Mouse (Mus musculus): ENCODE results near the gene Papss2. TPM values are rescaled to one million over a fixed set of nuclear protein-coding genes. Genes with fewer than 3 reads are reported as not detected.

The Papss2 gene
- 6.5 and 7.1 TPM in 2 replicates for total RNA-seq (2014; rRNA removed)
- polyA plus RNA-seq (2015; fragmentation: Nextera tagmentation; extraction: Ambion mirVana), result 2.0 and 2.7 TPM in 2 replicates

- Histone ChIP-seq H3K4me2 (ENCODE audit: low read depth, low read length) (peak within 1 kb of the TSS; percentile 82), H3K4me3 (ENCODE audit: low read length) (peak within 1 kb of the TSS; percentile 53), H3K9ac (replicated peaks; ENCODE audit: low read length) (peak within 1 kb of the TSS; percentile 47), H3K27ac (no peak within 1 kb of the TSS), H3K27me3 (ENCODE audit: insufficient read depth, low read length) (no peaks in the 10 kb centered on the region), H3K36me3 (ENCODE audit: insufficient read depth, low read length) (no peaks in the 10 kb centered on the region), H3K4me1 (ENCODE audit: insufficient read depth, low read length) (0 out of 2 replicates have a peak, but pooled peaks cover 3% of the 10 kb centered on the region), H3K9me3 (ENCODE audit: low read length) (no peaks in the 10 kb centered on the region)
- ATAC-seq (peak; percentile 86), DNase-seq (ENCODE audit: low spot score) (no peak)
- under 1% methylated on average over 53 of the region's 64 CpGs for WGBS
- no peak for TF ChIP-seq CTCF (IDR thresholded peaks at IDR 0.05; ENCODE audit: low read depth)
Measured at GRCm38 (mm10) chr19:32595506-32596286, at the start of gene Papss2. Papss2 (plus strand) TSS chr19:32595790.

GRCm38 (mm10) chr19:32547396-32547795 lies 48.2 kb upstream of the Papss2 start:
- no peak for DNase-seq (ENCODE audit: low spot score)
- no peak for ATAC-seq
- Histone ChIP-seq H3K4me2 (ENCODE audit: low read depth, low read length) (no peak overlapping the region), H3K27me3 (ENCODE audit: insufficient read depth, low read length) (no peaks in the 10 kb centered on the region), H3K9ac (replicated peaks; ENCODE audit: low read length) (no peak overlapping the region), H3K36me3 (ENCODE audit: insufficient read depth, low read length) (no peaks in the 10 kb centered on the region), H3K9me3 (ENCODE audit: low read length) (no peaks in the 10 kb centered on the region), H3K4me1 (ENCODE audit: insufficient read depth, low read length) (no peaks in the 10 kb centered on the region), H3K27ac (no peak overlapping the region), H3K4me3 (ENCODE audit: low read length) (no peak overlapping the region)
- WGBS, result 82% methylated on average over 3 of the region's 3 CpGs
- TF ChIP-seq CTCF (IDR thresholded peaks at IDR 0.05; ENCODE audit: low read depth), result no peak

- no peak for ATAC-seq
- no peaks in the 10 kb centered on the region for H3K4me1 ChIP-seq (ENCODE audit: insufficient read depth, low read length)
- DNase-seq (ENCODE audit: low spot score), result no peak
- TF ChIP-seq CTCF (IDR thresholded peaks at IDR 0.05; ENCODE audit: low read depth), result no peak
- no peak overlapping the region for H3K4me3 ChIP-seq (ENCODE audit: low read length)
- no peaks in the 10 kb centered on the region for H3K36me3 ChIP-seq (ENCODE audit: insufficient read depth, low read length)
- H3K27me3 ChIP-seq (ENCODE audit: insufficient read depth, low read length), result no peaks in the 10 kb centered on the region
- no peak overlapping the region for H3K27ac ChIP-seq
- no peak overlapping the region for H3K9ac ChIP-seq (replicated peaks; ENCODE audit: low read length)
- WGBS, result 93% methylated on average over 15 of the region's 15 CpGs
- H3K4me2 ChIP-seq (ENCODE audit: low read depth, low read length), result no peak overlapping the region
- H3K9me3 ChIP-seq (ENCODE audit: low read length), result no peaks in the 10 kb centered on the region
Measured at GRCm38 (mm10) chr19:32548202-32548601, 47.4 kb upstream of the Papss2 start.

- H3K4me2 ChIP-seq (ENCODE audit: low read depth, low read length), result no peak overlapping the region
- no peaks in the 10 kb centered on the region for H3K27me3 ChIP-seq (ENCODE audit: insufficient read depth, low read length)
- DNase-seq (ENCODE audit: low spot score) (no peak), ATAC-seq (no peak)
- H3K9me3 ChIP-seq (ENCODE audit: low read length), result no peaks in the 10 kb centered on the region
- no peaks in the 10 kb centered on the region for H3K36me3 ChIP-seq (ENCODE audit: insufficient read depth, low read length)
- H3K27ac ChIP-seq, result no peak overlapping the region
- WGBS, result 76% methylated on average over 5 of the region's 5 CpGs
- TF ChIP-seq CTCF (IDR thresholded peaks at IDR 0.05; ENCODE audit: low read depth), result no peak
- H3K9ac ChIP-seq (replicated peaks; ENCODE audit: low read length), result no peak overlapping the region
- H3K4me3 ChIP-seq (ENCODE audit: low read length), result no peak overlapping the region
- H3K4me1 ChIP-seq (ENCODE audit: insufficient read depth, low read length), result no peaks in the 10 kb centered on the region
Measured at GRCm38 (mm10) chr19:32550446-32550845, 45.1 kb upstream of the Papss2 start.

- DNase-seq (ENCODE audit: low spot score) (no peak), ATAC-seq (no peak)
- no peaks in the 10 kb centered on the region for H3K4me1 ChIP-seq (ENCODE audit: insufficient read depth, low read length)
- H3K27me3 ChIP-seq (ENCODE audit: insufficient read depth, low read length), result no peaks in the 10 kb centered on the region
- no peaks in the 10 kb centered on the region for H3K36me3 ChIP-seq (ENCODE audit: insufficient read depth, low read length)
- TF ChIP-seq CTCF (IDR thresholded peaks at IDR 0.05; ENCODE audit: low read depth), result no peak
- no peak overlapping the region for H3K4me2 ChIP-seq (ENCODE audit: low read depth, low read length)
- no peak overlapping the region for H3K4me3 ChIP-seq (ENCODE audit: low read length)
- no peak overlapping the region for H3K9ac ChIP-seq (replicated peaks; ENCODE audit: low read length)
- no peak overlapping the region for H3K27ac ChIP-seq
- 70% methylated on average over 3 of the region's 3 CpGs for WGBS
- no peaks in the 10 kb centered on the region for H3K9me3 ChIP-seq (ENCODE audit: low read length)
Measured at GRCm38 (mm10) chr19:32551442-32551841, 44.1 kb upstream of the Papss2 start.

- H3K4me3 ChIP-seq (ENCODE audit: low read length), result no peak overlapping the region
- H3K36me3 ChIP-seq (ENCODE audit: insufficient read depth, low read length), result no peaks in the 10 kb centered on the region
- H3K9me3 ChIP-seq (ENCODE audit: low read length), result no peaks in the 10 kb centered on the region
- no peak overlapping the region for H3K27ac ChIP-seq
- no peak overlapping the region for H3K4me2 ChIP-seq (ENCODE audit: low read depth, low read length)
- H3K27me3 ChIP-seq (ENCODE audit: insufficient read depth, low read length), result no peaks in the 10 kb centered on the region
- H3K9ac ChIP-seq (replicated peaks; ENCODE audit: low read length), result no peak overlapping the region
- no peak for TF ChIP-seq CTCF (IDR thresholded peaks at IDR 0.05; ENCODE audit: low read depth)
- ATAC-seq, result no peak
- H3K4me1 ChIP-seq (ENCODE audit: insufficient read depth, low read length), result no peaks in the 10 kb centered on the region
- no peak for DNase-seq (ENCODE audit: low spot score)
- WGBS, result 73% methylated on average over 1 of the region's 1 CpGs
Measured at GRCm38 (mm10) chr19:32552106-32552505, 43.5 kb upstream of the Papss2 start.

GRCm38 (mm10) chr19:32553310-32553709 lies 42.3 kb upstream of the Papss2 start:
- Histone ChIP-seq H3K36me3 (ENCODE audit: insufficient read depth, low read length) (no peaks in the 10 kb centered on the region), H3K9ac (replicated peaks; ENCODE audit: low read length) (no peak overlapping the region), H3K4me2 (ENCODE audit: low read depth, low read length) (no peak overlapping the region), H3K9me3 (ENCODE audit: low read length) (no peaks in the 10 kb centered on the region), H3K27ac (no peak overlapping the region), H3K4me3 (ENCODE audit: low read length) (no peak overlapping the region), H3K27me3 (ENCODE audit: insufficient read depth, low read length) (no peaks in the 10 kb centered on the region), H3K4me1 (ENCODE audit: insufficient read depth, low read length) (no peaks in the 10 kb centered on the region)
- 81% methylated on average over 3 of the region's 3 CpGs for WGBS
- DNase-seq (ENCODE audit: low spot score), result no peak
- no peak for TF ChIP-seq CTCF (IDR thresholded peaks at IDR 0.05; ENCODE audit: low read depth)
- ATAC-seq, result no peak

Measured in hindbrain, postnatal 0 days (tissue).